Mouse (Mus musculus): Measurements from ENCODE around the gene Bgn. TPM values are rescaled to one million over a fixed set of nuclear protein-coding genes. Genes with fewer than 3 reads are reported as not detected.
A peak's percentile ranks its signal among the peaks of the same experiment; 100 is the strongest.

Gene Bgn
- polyA plus RNA-seq, 1 experiment from 2014 or later, result 25.8 TPM

- H3K4me2 ChIP-seq, result no peak overlapping the region
Observed at GRCm38 (mm10) chrX:73474340-73475165, 8.8 kb upstream of the Bgn start.

GRCm38 (mm10) chrX:73475658-73476256, 7.6 kb upstream of the Bgn start:
- no peak overlapping the region for H3K4me3 ChIP-seq
- no peak overlapping the region for H3K27ac ChIP-seq (replicated peaks)
- H3K36me3 ChIP-seq, result no peaks in the 10 kb centered on the region
- ATAC-seq (ENCODE audit: low FRiP score, low read depth), result no peak
- no peaks in the 10 kb centered on the region for H3K9me3 ChIP-seq
- H3K27me3 ChIP-seq, result no peaks in the 10 kb centered on the region
- H3K4me1 ChIP-seq (replicated peaks), result no peaks in the 10 kb centered on the region
- WGBS, result 96% methylated on average over 1 of the region's 1 CpGs
- no peak overlapping the region for H3K9ac ChIP-seq
- no peak overlapping the region for H3K4me2 ChIP-seq

More at GRCm38 (mm10) chrX:73474340-73475165, 8.8 kb upstream of the Bgn start:
- Histone ChIP-seq H3K9ac (no peak overlapping the region), H3K27me3 (no peaks in the 10 kb centered on the region), H3K4me1 (replicated peaks) (no peaks in the 10 kb centered on the region), H3K36me3 (no peaks in the 10 kb centered on the region), H3K27ac (replicated peaks) (no peak overlapping the region), H3K4me3 (no peak overlapping the region), H3K9me3 (no peaks in the 10 kb centered on the region)
- 68% methylated on average over 12 of the region's 12 CpGs for WGBS
- ATAC-seq (ENCODE audit: low FRiP score, low read depth), result no peak

- no peak overlapping the region for H3K27ac ChIP-seq (replicated peaks)
- no peaks in the 10 kb centered on the region for H3K4me1 ChIP-seq (replicated peaks)
- no peaks in the 10 kb centered on the region for H3K27me3 ChIP-seq
- no peak overlapping the region for H3K9ac ChIP-seq
- no peaks in the 10 kb centered on the region for H3K9me3 ChIP-seq
- no peak overlapping the region for H3K4me2 ChIP-seq
- H3K36me3 ChIP-seq, result no peaks in the 10 kb centered on the region
- no peak overlapping the region for H3K4me3 ChIP-seq
- ATAC-seq (ENCODE audit: low FRiP score, low read depth), result no peak
- 91% methylated on average over 2 of the region's 2 CpGs for WGBS
Observed at GRCm38 (mm10) chrX:73476621-73477020, 6.8 kb upstream of the Bgn start.

GRCm38 (mm10) chrX:73477500-73477899, 5.9 kb upstream of the Bgn start:
- Histone ChIP-seq H3K4me2 (no peak overlapping the region), H3K4me3 (no peak overlapping the region), H3K4me1 (replicated peaks) (no peaks in the 10 kb centered on the region), H3K9me3 (no peaks in the 10 kb centered on the region), H3K27ac (replicated peaks) (no peak overlapping the region), H3K36me3 (no peaks in the 10 kb centered on the region), H3K27me3 (no peaks in the 10 kb centered on the region), H3K9ac (no peak overlapping the region)
- ATAC-seq (ENCODE audit: low FRiP score, low read depth), result no peak
- 85% methylated on average over 2 of the region's 2 CpGs for WGBS

- H3K4me3 ChIP-seq, result no peak overlapping the region
- no peak overlapping the region for H3K9ac ChIP-seq
- no peaks in the 10 kb centered on the region for H3K4me1 ChIP-seq (replicated peaks)
- H3K9me3 ChIP-seq, result no peaks in the 10 kb centered on the region
- no peak overlapping the region for H3K4me2 ChIP-seq
- H3K27ac ChIP-seq (replicated peaks), result no peak overlapping the region
- no peaks in the 10 kb centered on the region for H3K27me3 ChIP-seq
- no peak for ATAC-seq (ENCODE audit: low FRiP score, low read depth)
- no peaks in the 10 kb centered on the region for H3K36me3 ChIP-seq
Observed at GRCm38 (mm10) chrX:73479656-73480055, 3.7 kb upstream of the Bgn start.

- Histone ChIP-seq H3K9me3 (no peaks in the 10 kb centered on the region), H3K27ac (replicated peaks) (no peak overlapping the region), H3K4me2 (no peak overlapping the region), H3K4me1 (replicated peaks) (no peaks in the 10 kb centered on the region), H3K27me3 (no peaks in the 10 kb centered on the region), H3K9ac (no peak overlapping the region), H3K36me3 (no peaks in the 10 kb centered on the region), H3K4me3 (no peak overlapping the region)
- 58% methylated on average over 2 of the region's 2 CpGs for WGBS
- no peak for ATAC-seq (ENCODE audit: low FRiP score, low read depth)
Observed at GRCm38 (mm10) chrX:73480334-73480733, 3.1 kb upstream of the Bgn start.

- WGBS, result 49% methylated on average over 4 of the region's 4 CpGs
Observed at GRCm38 (mm10) chrX:73482643-73483483, 539 bp upstream of the Bgn start.

GRCm38 (mm10) chrX:73484076-73484475, 674 bp downstream of the Bgn start:
- WGBS, result 89% methylated on average over 1 of the region's 1 CpGs
- Histone ChIP-seq H3K9ac (no peak overlapping the region), H3K27ac (replicated peaks) (no peak overlapping the region), H3K4me1 (replicated peaks) (no peaks in the 10 kb centered on the region), H3K9me3 (no peaks in the 10 kb centered on the region), H3K36me3 (no peaks in the 10 kb centered on the region), H3K4me3 (peak overlapping the region; percentile 3; the same call in 1 of the 2 replicates), H3K4me2 (peak overlapping the region; percentile 35), H3K27me3 (no peaks in the 10 kb centered on the region)
- ATAC-seq (ENCODE audit: low FRiP score, low read depth), result no peak

More at GRCm38 (mm10) chrX:73482643-73483483, 539 bp upstream of the Bgn start:
- Histone ChIP-seq H3K4me2 (peak overlapping the region; percentile 35; the same call in 1 of the 2 replicates), H3K4me1 (replicated peaks) (no peaks in the 10 kb centered on the region), H3K36me3 (no peaks in the 10 kb centered on the region), H3K9ac (no peak overlapping the region), H3K9me3 (no peaks in the 10 kb centered on the region), H3K4me3 (no peak overlapping the region), H3K27ac (replicated peaks) (no peak overlapping the region), H3K27me3 (no peaks in the 10 kb centered on the region)
- ATAC-seq (ENCODE audit: low FRiP score, low read depth), result no peak

- Histone ChIP-seq H3K4me3 (no peak overlapping the region), H3K27me3 (no peaks in the 10 kb centered on the region), H3K4me2 (no peak overlapping the region), H3K36me3 (no peaks in the 10 kb centered on the region), H3K27ac (replicated peaks) (no peak overlapping the region), H3K9me3 (no peaks in the 10 kb centered on the region), H3K4me1 (replicated peaks) (no peaks in the 10 kb centered on the region), H3K9ac (no peak overlapping the region)
- no peak for ATAC-seq (ENCODE audit: low FRiP score, low read depth)
- WGBS, result 92% methylated on average over 4 of the region's 4 CpGs
Observed at GRCm38 (mm10) chrX:73484870-73485269, 1.5 kb downstream of the Bgn start.

- no peak for ATAC-seq (ENCODE audit: low FRiP score, low read depth)
- no peaks in the 10 kb centered on the region for H3K27me3 ChIP-seq
- no peak overlapping the region for H3K27ac ChIP-seq (replicated peaks)
- WGBS, result 84% methylated on average over 5 of the region's 5 CpGs
- H3K4me1 ChIP-seq (replicated peaks), result no peaks in the 10 kb centered on the region
- H3K9me3 ChIP-seq, result no peaks in the 10 kb centered on the region
- no peak overlapping the region for H3K9ac ChIP-seq
- no peak overlapping the region for H3K4me2 ChIP-seq
- no peaks in the 10 kb centered on the region for H3K36me3 ChIP-seq
- no peak overlapping the region for H3K4me3 ChIP-seq
Observed at GRCm38 (mm10) chrX:73486920-73487319, 3.5 kb downstream of the Bgn start.

GRCm38 (mm10) chrX:73490186-73490585, 6.8 kb downstream of the Bgn start:
- no peaks in the 10 kb centered on the region for H3K36me3 ChIP-seq
- H3K27ac ChIP-seq (replicated peaks), result no peak overlapping the region
- no peak overlapping the region for H3K4me2 ChIP-seq
- no peak for ATAC-seq (ENCODE audit: low FRiP score, low read depth)
- H3K4me1 ChIP-seq (replicated peaks), result no peaks in the 10 kb centered on the region
- 78% methylated on average over 4 of the region's 4 CpGs for WGBS
- H3K27me3 ChIP-seq, result no peaks in the 10 kb centered on the region
- H3K9ac ChIP-seq, result no peak overlapping the region
- H3K4me3 ChIP-seq, result no peak overlapping the region
- no peaks in the 10 kb centered on the region for H3K9me3 ChIP-seq

GRCm38 (mm10) chrX:73490804-73491203, 7.4 kb downstream of the Bgn start:
- no peak overlapping the region for H3K27ac ChIP-seq (replicated peaks)
- H3K9ac ChIP-seq, result no peak overlapping the region
- 91% methylated on average over 3 of the region's 3 CpGs for WGBS
- H3K4me2 ChIP-seq, result no peak overlapping the region
- no peaks in the 10 kb centered on the region for H3K36me3 ChIP-seq
- H3K4me3 ChIP-seq, result no peak overlapping the region
- no peaks in the 10 kb centered on the region for H3K27me3 ChIP-seq
- no peaks in the 10 kb centered on the region for H3K4me1 ChIP-seq (replicated peaks)
- ATAC-seq (ENCODE audit: low FRiP score, low read depth), result no peak
- H3K9me3 ChIP-seq, result no peaks in the 10 kb centered on the region

All from hindbrain, embryonic 15.5 days (tissue).